Mouse (Mus musculus): ENCODE measurements at regions not wholly inside any gene's neighbourhood (a gene's known extent, or its start where the extent isn't known, plus 50 kb on each side); places are given as distances from the start of the nearest gene placed in this dataset.
A peak's percentile ranks its signal among the peaks of the same experiment; 100 is the strongest.

GRCm38 (mm10) chr2:147808036-147808675, 238.6 kb downstream of the Foxa2 start:
- peak; percentile 49 for DNase-seq

DNA sequence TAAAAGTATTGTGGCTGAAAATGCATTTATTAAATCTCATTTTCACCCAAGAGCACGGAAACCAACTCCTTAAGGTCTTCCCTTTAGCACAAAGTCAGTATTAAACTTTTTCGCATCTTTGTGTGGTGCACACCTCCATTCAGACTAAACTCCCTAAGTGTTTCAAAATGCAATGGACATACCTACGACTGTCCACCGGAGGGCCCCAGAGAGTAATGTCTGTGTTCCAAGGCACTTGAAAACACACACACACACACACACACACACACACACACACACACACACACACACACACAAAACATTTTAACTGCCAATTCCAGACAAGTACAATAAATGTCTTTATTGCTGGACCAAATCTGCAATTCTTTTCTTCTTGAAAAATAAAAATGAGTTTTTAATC, 243.7 kb downstream of the Foxa2 start:
- DNase-seq: peak; percentile 66

DNA sequence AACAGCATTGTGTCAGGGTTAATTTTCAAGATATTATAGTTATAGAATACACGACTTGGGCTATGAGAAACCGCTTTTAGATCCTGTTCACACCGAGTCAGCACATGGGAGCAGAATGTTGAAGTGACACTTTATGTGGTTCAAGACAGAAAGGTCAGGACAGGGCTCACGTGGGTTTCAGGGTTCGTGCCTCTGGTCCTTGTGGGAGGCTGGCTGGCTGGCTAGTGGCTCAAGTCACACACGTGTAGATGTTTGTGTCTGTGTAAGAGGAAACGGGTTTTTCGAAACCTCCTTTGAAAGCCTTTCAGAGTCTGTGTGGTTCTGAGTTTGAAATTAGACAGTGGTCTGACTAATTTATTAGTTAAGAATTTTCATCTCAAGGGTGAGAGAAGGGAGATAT, 255.3 kb downstream of the Foxa2 start:
- DNase-seq: no peak

DNA sequence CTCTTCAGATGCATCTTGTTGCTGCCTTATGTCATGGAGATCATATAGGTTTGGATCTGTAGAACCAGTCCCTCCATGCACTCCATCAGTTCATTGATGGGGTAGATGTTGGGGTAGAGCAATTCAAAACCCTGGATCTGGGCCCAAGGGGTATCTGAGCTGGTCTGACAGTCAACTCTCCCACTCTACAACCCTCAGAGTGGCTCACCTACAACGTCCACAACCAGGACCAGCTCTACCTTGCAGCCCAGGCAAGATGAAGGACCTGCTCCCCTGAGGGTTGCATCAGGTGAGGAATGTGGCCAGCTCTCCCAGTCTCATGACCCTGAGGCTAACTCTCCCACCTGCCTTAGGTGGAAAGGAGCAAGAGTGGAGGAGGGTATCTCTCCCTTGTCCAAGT, 256.9 kb downstream of the Foxa2 start:
- DNase-seq: no peak

DNA sequence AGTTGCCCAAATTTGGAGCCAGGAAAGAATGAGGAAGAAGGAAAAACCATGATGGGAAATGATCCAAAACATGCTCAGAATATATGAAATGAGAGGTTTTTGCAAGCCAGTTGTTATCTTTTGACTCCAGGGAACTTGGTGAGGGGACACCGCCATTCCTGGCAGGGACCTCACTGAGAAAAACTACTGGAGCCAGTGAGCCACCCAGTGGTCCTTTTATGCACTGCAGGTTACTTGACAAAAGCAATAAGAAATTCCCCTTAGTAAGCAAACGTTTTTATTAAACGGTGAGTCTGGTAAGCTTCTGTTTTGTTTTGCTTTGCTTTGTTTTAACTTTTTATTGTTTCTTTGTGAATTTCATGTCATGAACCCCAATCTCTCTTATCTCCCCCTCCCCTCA, 257.5 kb downstream of the Foxa2 start:
- DNase-seq: peak; percentile 78

- no peak for DNase-seq
These were observed 258.8 kb downstream of the Foxa2 start for GRCm38 (mm10) chr2:147788001-147788400.

DNA sequence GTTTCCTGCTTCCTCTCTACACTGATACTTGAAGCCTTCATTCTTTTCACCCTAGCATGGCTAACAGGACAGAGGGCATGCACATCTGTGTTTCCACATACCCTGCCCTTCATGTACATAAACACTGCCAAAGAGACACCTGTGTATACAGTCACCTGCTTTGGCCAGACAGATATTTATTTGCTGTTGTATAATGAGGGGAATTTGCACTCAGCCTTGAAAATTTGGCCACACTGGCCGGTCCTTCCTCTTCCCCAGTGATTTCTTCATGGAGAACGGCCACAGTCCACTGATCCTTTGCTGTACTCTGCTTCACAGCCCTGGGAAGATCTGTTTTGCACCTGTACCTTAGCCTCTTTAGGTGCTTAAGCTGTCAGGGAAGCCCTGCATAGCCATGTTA, 264.3 kb downstream of the Foxa2 start:
- DNase-seq: no peak

DNA sequence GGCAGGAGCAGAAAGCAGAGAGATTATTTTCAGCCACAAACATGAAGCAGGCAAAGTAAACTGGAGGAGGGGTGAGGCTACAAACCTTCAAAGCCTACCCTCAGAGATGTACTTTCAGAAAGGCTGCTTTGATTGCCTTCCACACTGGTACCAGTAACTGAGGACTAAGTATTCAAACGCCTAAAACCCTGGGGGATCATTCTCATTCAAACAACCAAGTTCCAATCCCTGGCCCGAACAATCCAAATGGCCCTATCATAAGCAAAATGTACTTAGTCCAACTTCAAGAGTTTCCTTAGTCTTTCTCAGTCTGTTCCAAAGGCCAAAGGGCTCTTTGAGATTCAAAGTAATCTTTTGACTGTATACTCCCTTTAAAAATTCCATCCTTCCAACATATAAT, 270.5 kb downstream of the Foxa2 start:
- no peak for DNase-seq

DNA sequence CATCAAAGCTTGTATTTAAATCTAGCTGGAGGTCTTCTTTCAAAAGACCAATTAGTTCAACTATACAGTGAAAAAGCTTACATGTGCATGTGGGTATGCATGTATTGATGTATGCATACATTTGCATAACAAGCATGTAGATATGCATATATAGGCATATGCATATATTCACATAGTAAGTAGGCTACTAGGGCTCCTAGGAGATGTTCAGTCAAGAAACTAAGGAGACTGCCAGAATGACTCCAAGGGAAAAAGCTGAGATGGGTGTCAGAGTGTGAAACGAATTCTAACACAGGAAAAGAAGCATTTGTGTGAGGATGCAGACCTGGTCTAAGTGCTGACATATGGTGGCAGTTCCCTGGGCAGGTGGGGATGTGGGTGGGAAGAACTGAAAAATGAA, 274.2 kb downstream of the Foxa2 start:
- no peak for DNase-seq

- no peak for DNase-seq
These were observed 293.7 kb downstream of the Foxa2 start for GRCm38 (mm10) chr2:147753089-147753488.

DNA sequence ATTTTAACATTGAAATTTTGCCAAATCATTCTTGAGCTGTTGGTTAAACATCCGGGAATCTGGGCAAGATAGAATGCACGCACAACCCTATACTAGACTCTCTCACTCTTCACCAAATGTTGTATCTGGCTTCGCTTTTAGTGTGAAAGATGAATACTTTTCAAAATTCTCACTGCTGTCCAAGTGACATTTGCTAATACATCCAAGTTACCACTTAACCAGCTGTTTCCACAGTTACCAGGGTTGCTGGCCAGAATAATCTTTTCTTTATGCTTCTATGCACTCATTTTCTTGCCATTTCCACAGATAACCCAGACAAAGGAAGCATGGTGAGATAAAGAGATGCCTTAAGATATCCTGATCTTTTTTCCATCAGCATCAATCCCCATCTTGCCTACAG, 294.9 kb downstream of the Foxa2 start:
- DNase-seq: no peak

GRCm38 (mm10) chr2:147748006-147748405, 298.8 kb downstream of the Foxa2 start:
- DNase-seq: no peak

GRCm38 (mm10) chr2:147743908-147744307, 302.9 kb downstream of the Foxa2 start:
- DNase-seq: no peak

GRCm38 (mm10) chr2:147738307-147738872, 308.4 kb downstream of the Foxa2 start:
- DNase-seq: peak; percentile 52

GRCm38 (mm10) chr2:147727396-147727795, 319.4 kb downstream of the Foxa2 start:
- no peak for DNase-seq

- DNase-seq: no peak
These were observed 327.8 kb downstream of the Foxa2 start for GRCm38 (mm10) chr2:147718936-147719335.

DNA sequence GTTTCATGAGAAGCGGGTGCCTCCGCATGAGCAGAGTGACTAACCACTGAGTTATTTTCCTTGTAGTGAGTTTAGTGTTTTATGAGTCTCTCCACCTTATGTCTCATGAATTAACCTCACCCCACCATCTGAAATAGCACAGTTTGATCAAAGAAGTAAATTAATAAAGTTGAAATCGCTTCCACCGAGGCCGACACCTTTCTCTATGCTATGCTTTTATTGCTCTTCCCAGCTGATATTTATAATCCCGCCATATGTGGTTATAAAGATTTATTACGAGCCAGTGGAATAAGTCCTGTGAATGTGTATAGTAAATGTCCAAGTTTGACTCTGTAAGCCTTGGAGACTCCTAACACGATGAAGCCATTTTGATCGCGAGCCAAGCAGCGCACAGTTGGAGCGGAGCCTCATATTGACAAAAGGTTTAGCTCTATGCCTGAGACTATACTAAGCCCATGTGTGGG, 329.3 kb downstream of the Foxa2 start:
- no peak for DNase-seq

GRCm38 (mm10) chr2:147715791-147716190, 331.0 kb downstream of the Foxa2 start:
- DNase-seq: no peak

- DNase-seq: no peak
These were observed 336.0 kb downstream of the Foxa2 start for GRCm38 (mm10) chr2:147710593-147711265.

DNA sequence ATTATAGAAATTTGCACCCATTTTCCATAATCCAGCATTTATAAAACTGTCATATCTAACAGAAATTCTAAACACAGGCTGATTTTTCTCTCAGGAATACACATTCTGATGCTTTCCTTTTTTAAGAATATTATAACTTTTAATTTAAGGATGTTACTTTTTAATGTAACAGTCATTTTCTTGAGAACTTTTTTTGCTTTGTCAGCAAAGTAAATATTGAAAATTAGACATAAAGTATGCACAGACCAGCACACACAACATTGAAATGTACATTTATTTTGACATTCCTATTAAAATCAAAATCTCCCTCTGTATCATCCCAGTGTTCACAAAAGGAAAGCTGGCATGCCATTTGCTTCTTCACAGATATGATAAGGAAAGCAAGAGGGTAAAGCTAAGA, 337.0 kb downstream of the Foxa2 start:
- no peak for DNase-seq

GRCm38 (mm10) chr2:147707156-147707555, 339.6 kb downstream of the Foxa2 start:
- no peak for DNase-seq

DNA sequence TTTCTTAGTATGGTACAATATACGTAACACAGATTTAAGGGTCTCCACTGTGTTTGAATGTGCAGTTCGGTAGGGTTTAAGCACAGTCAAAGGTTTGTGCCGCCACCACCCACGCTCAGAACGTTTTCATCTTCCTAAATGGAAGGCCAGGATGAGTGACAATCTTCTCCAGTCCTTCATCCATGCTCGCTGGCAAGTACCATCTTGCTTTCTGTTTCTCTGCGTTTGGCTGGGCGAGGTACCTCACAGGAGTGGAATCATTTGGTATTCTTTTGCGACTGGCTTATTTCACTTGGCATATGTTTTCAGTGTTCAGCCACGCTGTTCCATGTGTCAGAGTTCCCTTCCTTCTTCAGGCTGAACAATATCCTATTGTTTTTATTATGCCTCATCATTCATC, 342.3 kb downstream of the Pax1 start:
- DNase-seq: no peak

- no peak for DNase-seq
These were observed 340.8 kb downstream of the Pax1 start for GRCm38 (mm10) chr2:147702330-147703063.
